ENCODE assay signal across 10 mouse cellular contexts in genomic region chr1:177708583-177709055, GRCm38 (mm10). TPM values are rescaled to one million over a fixed set of nuclear protein-coding genes. Genes with fewer than 3 reads are reported as not detected.
DNase-seq lines count a peak whose midpoint lies in the region; ATAC-seq lines count a peak whose summit lies in the region.
"Had no signal": no experiment of that assay in that cellular context is flagged by ENCODE, and none has a peak within 500 bp of the region (broad histone marks: within the 10 kb centered on the region; RNA-seq: fewer than 3 reads in every experiment).

No protein-coding gene starts in this region.

- peak overlapping the region; percentile 64 for H3K27ac ChIP-seq in heart, embryonic 13.5 days (replicated peaks)

- H3K36me3 ChIP-seq in heart, embryonic 13.5 days: no peaks in the 10 kb centered on the region

- no peak overlapping the region for H3K4me3 ChIP-seq in heart, embryonic 13.5 days

- peak; percentile 40 for DNase-seq in gastrocnemius, postnatal 25 days
- DNase-seq in gastrocnemius, postnatal 10 days: no peak
- DNase-seq in MN1 (ENCODE audit: low spot score): peak; percentile 71
- DNase-seq in lung, postnatal 10 days: peak; percentile 60
- DNase-seq in embryo, embryonic 10 days (ENCODE audit: low spot score): no peak
- no peak for DNase-seq in cerebellum, postnatal 10 days
- DNase-seq: kidney, postnatal 4 days had no signal

- 39% methylated on average over 4 of the region's 4 CpGs for WGBS in heart, embryonic 13.5 days

- peaks cover 7% of the 10 kb centered on the region; the same call in 1 of the 2 replicates for H3K9me3 ChIP-seq in heart, embryonic 13.5 days

- ATAC-seq in heart, embryonic 13.5 days (ENCODE audit: extremely low read depth, insufficient number of reproducible peaks, low FRiP score, low TSS enrichment): no peak
- no peak for ATAC-seq in inflammation-experienced regulatory T-cells, adult 6 months

- H3K4me2 ChIP-seq in heart, embryonic 13.5 days: no peak overlapping the region

- no peak overlapping the region for H3K9ac ChIP-seq in heart, embryonic 13.5 days

- H3K4me1 ChIP-seq in heart, embryonic 13.5 days: peaks cover 10% of the 10 kb centered on the region

- H3K27me3 ChIP-seq in heart, embryonic 13.5 days (replicated peaks): no peaks in the 10 kb centered on the region; the same call in 1 of the 2 replicates

RNA-seq across cellular contexts. Expression of gene 1700016C15Rik, which starts 21.0 kb away (rescaled TPM):
- total RNA-seq in gastrocnemius, postnatal 25 days (2021): under 1 TPM in 1 of 2 experiments, not detected in 1; 0.48 TPM
- under 1 TPM in 1 of 2 experiments, not detected in 1; 0.61 TPM for total RNA-seq in gastrocnemius, postnatal 10 days (2021)
- not detected in 2 replicates for polyA plus RNA-seq in heart, embryonic 13.5 days (2015; fragmentation: Nextera tagmentation; extraction: Ambion mirVana)
- under 1 TPM in 1 of 3 experiments, not detected in 2; 0.80 TPM for polyA plus RNA-seq in inflammation-experienced regulatory T-cells, adult 6 months (2017; shearing (Covaris generic))
- total RNA-seq: MEL had no signal

Comparison
In these comparisons a context has a peak if more than half of its experiments do, and no peak if none do; other contexts are left out.
1. DNase-seq: peak in gastrocnemius, postnatal 25 days (single experiment), MN1 (single experiment) and lung, postnatal 10 days (single experiment); none in gastrocnemius, postnatal 10 days (single experiment), embryo, embryonic 10 days (single experiment) and cerebellum, postnatal 10 days (0 of 2).